Mouse (Mus musculus) 3134 (cell line): ENCODE results near the gene Lgmn.
A peak's percentile ranks its signal among the peaks of the same experiment; 100 is the strongest.

Source experiments
- DNase-seq: peaks from one replicate; pipeline ENCODE4 v3.0.0-alpha.2; 2011; ENCODE audit warnings: low spot score; ENCODE audit not compliant: insufficient read length; ENCODE audit errors: extremely low read depth

Gene Lgmn

GRCm38 (mm10) chr12:102436939-102437526 is 2.6 kb downstream of the Lgmn start:
- DNase-seq, result no peak

GRCm38 (mm10) chr12:102434107-102434506 is 5.5 kb downstream of the Lgmn start:
- no peak for DNase-seq

GRCm38 (mm10) chr12:102432238-102432637 is 7.4 kb downstream of the Lgmn start:
- no peak for DNase-seq

GRCm38 (mm10) chr12:102430228-102430627 is 9.4 kb downstream of the Lgmn start:
- DNase-seq, result no peak

GRCm38 (mm10) chr12:102429656-102430055 is 10.0 kb downstream of the Lgmn start:
- no peak for DNase-seq

- DNase-seq, result peak; percentile 69
Measured at GRCm38 (mm10) chr12:102426285-102426684, 13.3 kb downstream of the Lgmn start.

- no peak for DNase-seq
Measured at GRCm38 (mm10) chr12:102425048-102425578, 14.5 kb downstream of the Lgmn start.

- DNase-seq, result no peak
Measured at GRCm38 (mm10) chr12:102424456-102424855, 15.2 kb downstream of the Lgmn start.

GRCm38 (mm10) chr12:102423625-102424024 is 16.0 kb downstream of the Lgmn start:
- no peak for DNase-seq

GRCm38 (mm10) chr12:102422623-102423320 is 16.8 kb downstream of the Lgmn start:
- no peak for DNase-seq

GRCm38 (mm10) chr12:102422065-102422464 is 17.5 kb downstream of the Lgmn start:
- peak; percentile 65 for DNase-seq

GRCm38 (mm10) chr12:102420168-102420890 is 19.3 kb downstream of the Lgmn start:
- no peak for DNase-seq

GRCm38 (mm10) chr12:102419544-102419943 is 20.1 kb downstream of the Lgmn start:
- peak; percentile 33 for DNase-seq

GRCm38 (mm10) chr12:102417701-102418100 is 21.9 kb downstream of the Lgmn start:
- peak; percentile 24 for DNase-seq

GRCm38 (mm10) chr12:102416955-102417510 is 22.6 kb downstream of the Lgmn start:
- DNase-seq, result no peak

- DNase-seq, result peak; percentile 75
Measured at GRCm38 (mm10) chr12:102416391-102416837, 23.2 kb downstream of the Lgmn start.

- DNase-seq, result no peak
Measured at GRCm38 (mm10) chr12:102414686-102415085, 24.9 kb downstream of the Lgmn start.

GRCm38 (mm10) chr12:102413171-102413570 is 26.4 kb downstream of the Lgmn start:
- no peak for DNase-seq

GRCm38 (mm10) chr12:102398588-102398987 is 41.0 kb downstream of the Lgmn start:
- DNase-seq, result no peak

GRCm38 (mm10) chr12:102395998-102396991 is 43.3 kb downstream of the Lgmn start:
- no peak for DNase-seq
